ENCODE assay signal across 8 mouse cellular contexts in the genomic region with DNA sequence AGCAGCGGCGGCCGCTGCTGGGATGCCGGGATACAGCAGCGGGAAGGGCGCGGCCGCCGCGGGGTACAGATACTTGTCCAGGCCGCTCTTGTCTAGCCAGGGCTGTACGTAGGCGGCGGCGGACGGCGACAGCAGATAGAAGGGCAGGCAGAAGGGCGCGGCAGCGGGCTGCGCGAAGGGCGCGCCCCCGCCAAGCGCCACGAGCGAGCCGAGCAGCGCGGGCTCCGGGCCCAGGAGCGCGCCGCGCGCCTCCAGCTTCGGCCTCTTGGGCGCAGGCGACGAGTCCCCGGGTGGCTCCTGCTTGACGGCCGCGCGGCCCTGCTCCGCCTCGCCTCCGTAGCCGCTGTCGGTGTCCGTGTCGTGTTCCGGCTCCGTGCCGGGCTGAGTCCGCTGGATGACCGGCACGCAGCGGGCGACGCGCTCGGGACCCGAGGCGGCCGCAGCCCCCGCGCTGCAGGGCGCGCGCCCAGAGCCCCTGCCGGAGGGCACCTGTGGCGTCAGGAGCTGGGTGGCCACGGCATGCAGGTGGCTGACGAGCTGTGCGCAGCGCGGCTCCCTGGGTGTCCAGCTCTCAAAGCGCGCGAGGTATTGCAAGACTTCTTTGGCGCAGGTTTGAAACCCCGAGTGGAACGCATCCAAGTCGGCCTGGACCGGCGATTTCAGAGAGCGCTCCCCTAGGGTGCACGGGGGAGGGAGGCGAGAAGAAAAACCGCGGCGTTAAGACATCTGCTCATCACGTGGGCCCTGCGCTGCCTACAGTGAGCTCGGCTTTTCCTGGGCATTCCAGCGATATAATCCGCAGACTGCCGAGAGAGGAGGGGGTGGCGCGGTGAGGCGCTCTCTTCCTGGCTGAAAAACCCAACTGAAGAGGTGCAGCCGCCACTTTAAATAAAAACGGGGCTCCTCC. TPM values are rescaled to one million over a fixed set of nuclear protein-coding genes. Genes with fewer than 3 reads are reported as not detected.
A peak's percentile ranks its signal among the peaks of the same experiment; 100 is the strongest.
DNase-seq lines count a peak whose midpoint lies in the region; ATAC-seq and TF ChIP-seq lines count a peak whose summit lies in the region.

No protein-coding gene starts in this region.

- under 1% methylated on average over 33 of the region's 105 CpGs for WGBS in embryonic facial prominence, embryonic 14.5 days
- WGBS in heart, embryonic 10.5 days = under 1% methylated on average over 99 of the region's 105 CpGs
- under 1% methylated on average over 102 of the region's 105 CpGs for WGBS in kidney, embryonic 15.5 days
- WGBS in limb, embryonic 15.5 days = 2% methylated on average over 97 of the region's 105 CpGs
- WGBS in stomach, embryonic 15.5 days = under 1% methylated on average over 96 of the region's 105 CpGs

- peaks cover 46% of the 10 kb centered on the region for H3K79me2 ChIP-seq in myocyte (ENCODE audit: control insufficient read depth, insufficient read depth)

- H3K4me1 ChIP-seq in embryonic facial prominence, embryonic 14.5 days (ENCODE audit: control insufficient read depth, insufficient read depth, low read length) = peaks cover 11% of the 10 kb centered on the region; the same call in 1 of the 2 replicates
- H3K4me1 ChIP-seq in heart, embryonic 10.5 days = peaks cover 47% of the 10 kb centered on the region
- peaks cover 49% of the 10 kb centered on the region for H3K4me1 ChIP-seq in kidney, embryonic 15.5 days
- H3K4me1 ChIP-seq in limb, embryonic 15.5 days = peaks cover 44% of the 10 kb centered on the region
- H3K4me1 ChIP-seq in stomach, embryonic 15.5 days = peaks cover 32% of the 10 kb centered on the region

- H3K4me2 ChIP-seq in embryonic facial prominence, embryonic 14.5 days (ENCODE audit: low read depth, low read length) = peak overlapping the region; percentile 100
- H3K4me2 ChIP-seq in kidney, embryonic 15.5 days = peak overlapping the region; percentile 100
- H3K4me2 ChIP-seq in limb, embryonic 15.5 days = peak overlapping the region; percentile 100
- peak overlapping the region; percentile 99 for H3K4me2 ChIP-seq in myocyte (ENCODE audit: low read depth)
- peak overlapping the region; percentile 100 for H3K4me2 ChIP-seq in stomach, embryonic 15.5 days

- no peak overlapping the region for H3K27ac ChIP-seq in embryonic facial prominence, embryonic 14.5 days (replicated peaks; ENCODE audit: low read depth, low read length)
- peak overlapping the region; percentile 92 for H3K27ac ChIP-seq in heart, embryonic 10.5 days
- H3K27ac ChIP-seq in kidney, embryonic 15.5 days = no peak overlapping the region
- no peak overlapping the region for H3K27ac ChIP-seq in limb, embryonic 15.5 days
- no peak overlapping the region for H3K27ac ChIP-seq in stomach, embryonic 15.5 days

- peak overlapping the region; percentile 65 for H3K4me3 ChIP-seq in embryonic facial prominence, embryonic 14.5 days (ENCODE audit: low read depth, low read length)
- peak overlapping the region; percentile 78 for H3K4me3 ChIP-seq in heart, embryonic 10.5 days
- peak overlapping the region; percentile 56 for H3K4me3 ChIP-seq in kidney, embryonic 15.5 days (replicated peaks)
- H3K4me3 ChIP-seq in limb, embryonic 15.5 days = peak overlapping the region; percentile 61
- H3K4me3 ChIP-seq in myocyte = peak overlapping the region; percentile 71
- peak overlapping the region; percentile 58 for H3K4me3 ChIP-seq in stomach, embryonic 15.5 days (replicated peaks)

- peak overlapping the region; percentile 94 for H3ac ChIP-seq in myocyte (ENCODE audit: control insufficient read depth, insufficient read length)

- peak overlapping the region; percentile 71 for H3K9ac ChIP-seq in embryonic facial prominence, embryonic 14.5 days (ENCODE audit: low read depth, low read length)
- peak overlapping the region; percentile 56 for H3K9ac ChIP-seq in kidney, embryonic 15.5 days
- H3K9ac ChIP-seq in limb, embryonic 15.5 days = peak overlapping the region; percentile 45
- peak overlapping the region; percentile 30; the same call in 1 of the 2 replicates for H3K9ac ChIP-seq in stomach, embryonic 15.5 days

- peaks cover 44% of the 10 kb centered on the region for H3K27me3 ChIP-seq in embryonic facial prominence, embryonic 14.5 days (replicated peaks; ENCODE audit: control insufficient read depth, insufficient read depth, low read length)
- H3K27me3 ChIP-seq in heart, embryonic 10.5 days (ENCODE audit: insufficient read depth, poor library complexity, severe bottlenecking) = peaks cover 45% of the 10 kb centered on the region
- peaks cover 62% of the 10 kb centered on the region for H3K27me3 ChIP-seq in kidney, embryonic 15.5 days
- H3K27me3 ChIP-seq in limb, embryonic 15.5 days = peaks cover 59% of the 10 kb centered on the region
- H3K27me3 ChIP-seq in myocyte (ENCODE audit: control insufficient read depth, insufficient read depth, insufficient read length) = no peaks in the 10 kb centered on the region
- H3K27me3 ChIP-seq in stomach, embryonic 15.5 days (replicated peaks) = peaks cover 51% of the 10 kb centered on the region

- peak; percentile 59 to 67 for DNase-seq in B cell, adult 2 months
- peak; percentile 80 to 81 for DNase-seq in adrenal gland, postnatal 36 days
- peak; percentile 89 for DNase-seq in embryonic facial prominence, embryonic 14.5 days (ENCODE audit: low spot score)
- DNase-seq in heart, embryonic 10.5 days (ENCODE audit: low spot score) = peak; percentile 80

- ATAC-seq in embryonic facial prominence, embryonic 14.5 days (ENCODE audit: low read depth) = peak; percentile 75
- peak; percentile 38 for ATAC-seq in kidney, embryonic 15.5 days (replicated peaks; ENCODE audit: low FRiP score)
- no peak; the same call in 1 of the 2 replicates for ATAC-seq in limb, embryonic 15.5 days (ENCODE audit: insufficient number of reproducible peaks, low FRiP score, low TSS enrichment, low read depth)
- ATAC-seq in stomach, embryonic 15.5 days (ENCODE audit: insufficient read depth, low FRiP score, low read depth) = peak; percentile 37; the same call in 1 of the 2 replicates

- H3K36me3 ChIP-seq in embryonic facial prominence, embryonic 14.5 days (ENCODE audit: control insufficient read depth, insufficient read depth, low read length) = no peaks in the 10 kb centered on the region
- no peaks in the 10 kb centered on the region; the same call in 1 of the 2 replicates for H3K36me3 ChIP-seq in heart, embryonic 10.5 days
- H3K36me3 ChIP-seq in kidney, embryonic 15.5 days = no peaks in the 10 kb centered on the region
- no peaks in the 10 kb centered on the region for H3K36me3 ChIP-seq in limb, embryonic 15.5 days
- no peaks in the 10 kb centered on the region for H3K36me3 ChIP-seq in myocyte (ENCODE audit: control insufficient read depth, insufficient read depth)
- H3K36me3 ChIP-seq in stomach, embryonic 15.5 days = no peaks in the 10 kb centered on the region

- TF ChIP-seq POLR2A in myocyte (IDR thresholded peaks at IDR 0.05; ENCODE audit: insufficient read length, low read depth) = peak; percentile 51

- H3K9me3 ChIP-seq in embryonic facial prominence, embryonic 14.5 days (ENCODE audit: control insufficient read depth, low read length) = no peaks in the 10 kb centered on the region
- H3K9me3 ChIP-seq in heart, embryonic 10.5 days = no peaks in the 10 kb centered on the region
- no peaks in the 10 kb centered on the region for H3K9me3 ChIP-seq in kidney, embryonic 15.5 days (replicated peaks)
- no peaks in the 10 kb centered on the region for H3K9me3 ChIP-seq in limb, embryonic 15.5 days
- no peaks in the 10 kb centered on the region for H3K9me3 ChIP-seq in stomach, embryonic 15.5 days

TF ChIP-seq in myocyte, 11 proteins besides CTCF, POLR2A, EP300 and RAD21:
- TF ChIP-seq TCF12 (IDR thresholded peaks at IDR 0.05; ENCODE audit: insufficient read depth, poor library complexity, severe bottlenecking) (peak; percentile 34), SRF (IDR thresholded peaks at IDR 0.05; ENCODE audit: control insufficient read depth, insufficient read length, low read depth) (no peak), REST (IDR thresholded peaks at IDR 0.05; ENCODE audit: insufficient read depth, insufficient read length) (no peak), MYOD1 (IDR thresholded peaks at IDR 0.05; ENCODE audit: control insufficient read depth in 1 of 3, insufficient read length in 2 of 3, low read depth in 2 of 3) (peak in 2 of 3 experiments; percentile 22 to 63), MYOG (IDR thresholded peaks at IDR 0.05; ENCODE audit: control insufficient read depth in 1 of 3, insufficient read depth in 1 of 3, insufficient read length in 2 of 3, low read depth in 2 of 3) (peak in 1 of 3 experiments; percentile 60), MAX (IDR thresholded peaks at IDR 0.05; ENCODE audit: low read depth) (peak; percentile 17), TCF3 (IDR thresholded peaks at IDR 0.05; ENCODE audit: insufficient read length, low read depth) (peak; percentile 1), POLR2AphosphoS2 (IDR thresholded peaks at IDR 0.05; ENCODE audit: insufficient read length, low read depth) (peak; percentile 47), E2F4 (IDR thresholded peaks at IDR 0.05; ENCODE audit: insufficient read depth) (no peak), USF1 (IDR thresholded peaks at IDR 0.05; ENCODE audit: low read depth) (peak; percentile 91), CEBPB (IDR thresholded peaks at IDR 0.05; ENCODE audit: insufficient read depth, poor library complexity, severe bottlenecking) (0 out of 2 replicates have a peak, but pooled peaks have one; percentile 9)

RNA-seq across cellular contexts. Expression of gene Bhlhe41, which starts 2.0 kb away (rescaled TPM):
- total RNA-seq in adrenal gland, postnatal 36 days (2021) = 10 to 100 TPM; 12.3 to 16.5 TPM
- polyA plus RNA-seq in embryonic facial prominence, embryonic 14.5 days (2014; fragmentation: Nextera tagmentation; extraction: Ambion mirVana) = 3.0 and 3.3 TPM in 2 replicates
- polyA plus RNA-seq in heart, embryonic 10.5 days (2016; fragmentation: Nextera tagmentation; extraction: Ambion mirVana) = 3.8 and 7.4 TPM in 2 replicates
- polyA plus RNA-seq in kidney, embryonic 15.5 days (2015; fragmentation: Nextera tagmentation; extraction: Ambion mirVana) = 0.96 and 1.5 TPM in 2 replicates
- polyA plus RNA-seq in limb, embryonic 15.5 days (2015; fragmentation: Nextera tagmentation; extraction: Ambion mirVana) = 2.2 and 3.0 TPM in 2 replicates
- polyA plus RNA-seq in myocyte (2012; fragmentation: generic; extraction: Trizol) = 15.6 TPM
- 0.89 and 1.3 TPM in 2 replicates for polyA plus RNA-seq in stomach, embryonic 15.5 days (2015; fragmentation: Nextera tagmentation; extraction: Ambion mirVana)
